Mouse (Mus musculus): Measurements from ENCODE around the gene Rufy2. TPM values are rescaled to one million over a fixed set of nuclear protein-coding genes. Genes with fewer than 3 reads are reported as not detected.

The Rufy2 gene
- 25.3 and 25.5 TPM in 2 replicates for total RNA-seq (2014; rRNA removed)
- 57.2 and 61.9 TPM in 2 replicates for polyA plus RNA-seq (2015; fragmentation: Nextera tagmentation; extraction: Ambion mirVana)

- 3% methylated on average over 61 of the region's 77 CpGs for WGBS
- H3K9ac ChIP-seq (replicated peaks; ENCODE audit: low read length) = peak within 1 kb of the TSS; percentile 88
Observed at GRCm38 (mm10) chr10:62980039-62980954, at the start of gene Rufy2. TSS of gene Rufy2 (plus strand) at chr10:62980223.

GRCm38 (mm10) chr10:62932381-62932780, 47.6 kb upstream of the Rufy2 start:
- WGBS = 100% methylated on average over 1 of the region's 1 CpGs
- no peak overlapping the region for H3K4me2 ChIP-seq (ENCODE audit: low read depth, low read length)
- peaks cover 18% of the 10 kb centered on the region; the same call in 1 of the 2 replicates for H3K36me3 ChIP-seq (ENCODE audit: insufficient read depth, low read length)
- no peak for ATAC-seq
- H3K27me3 ChIP-seq (ENCODE audit: insufficient read depth, low read length) = no peaks in the 10 kb centered on the region
- H3K4me1 ChIP-seq (ENCODE audit: insufficient read depth, low read length) = no peaks in the 10 kb centered on the region
- TF ChIP-seq CTCF (IDR thresholded peaks at IDR 0.05; ENCODE audit: low read depth) = peak; percentile 10; the same call in 1 of the 2 replicates
- H3K4me3 ChIP-seq (ENCODE audit: low read length) = no peak overlapping the region
- H3K9ac ChIP-seq (replicated peaks; ENCODE audit: low read length) = no peak overlapping the region
- H3K27ac ChIP-seq = no peak overlapping the region
- DNase-seq (ENCODE audit: low spot score) = no peak
- H3K9me3 ChIP-seq (ENCODE audit: low read length) = no peaks in the 10 kb centered on the region

More at GRCm38 (mm10) chr10:62980039-62980954, at the start of gene Rufy2:
- Histone ChIP-seq H3K4me2 (ENCODE audit: low read depth, low read length) (peak within 1 kb of the TSS; percentile 59), H3K27me3 (ENCODE audit: insufficient read depth, low read length) (no peaks in the 10 kb centered on the region), H3K9me3 (ENCODE audit: low read length) (no peaks in the 10 kb centered on the region), H3K27ac (peak within 1 kb of the TSS; percentile 83), H3K4me1 (ENCODE audit: insufficient read depth, low read length) (no peaks in the 10 kb centered on the region), H3K36me3 (ENCODE audit: insufficient read depth, low read length) (peaks cover 5% of the 10 kb centered on the region; the same call in 1 of the 2 replicates), H3K4me3 (ENCODE audit: low read length) (peak within 1 kb of the TSS; percentile 88)
- ATAC-seq (peak; percentile 95), DNase-seq (ENCODE audit: low spot score) (peak; percentile 94)
- TF ChIP-seq CTCF (IDR thresholded peaks at IDR 0.05; ENCODE audit: low read depth) = peak; percentile 45

- no peak for TF ChIP-seq CTCF (IDR thresholded peaks at IDR 0.05; ENCODE audit: low read depth)
- H3K9ac ChIP-seq (replicated peaks; ENCODE audit: low read length) = no peak overlapping the region
- no peaks in the 10 kb centered on the region for H3K9me3 ChIP-seq (ENCODE audit: low read length)
- H3K36me3 ChIP-seq (ENCODE audit: insufficient read depth, low read length) = peaks cover 29% of the 10 kb centered on the region
- DNase-seq (ENCODE audit: low spot score) (no peak), ATAC-seq (no peak)
- no peaks in the 10 kb centered on the region for H3K4me1 ChIP-seq (ENCODE audit: insufficient read depth, low read length)
- H3K4me3 ChIP-seq (ENCODE audit: low read length) = no peak overlapping the region
- H3K27me3 ChIP-seq (ENCODE audit: insufficient read depth, low read length) = no peaks in the 10 kb centered on the region
- no peak overlapping the region for H3K4me2 ChIP-seq (ENCODE audit: low read depth, low read length)
- H3K27ac ChIP-seq = no peak overlapping the region
- WGBS = 91% methylated on average over 10 of the region's 10 CpGs
Observed at GRCm38 (mm10) chr10:62944975-62945580, 34.9 kb upstream of the Rufy2 start.

GRCm38 (mm10) chr10:62946738-62947471, 33.1 kb upstream of the Rufy2 start, which contains the start of gene Dna2:
TSS of gene Dna2 (plus strand) at chr10:62947026.
- Histone ChIP-seq H3K4me1 (ENCODE audit: insufficient read depth, low read length) (no peaks in the 10 kb centered on the region), H3K9me3 (ENCODE audit: low read length) (no peaks in the 10 kb centered on the region), H3K4me2 (ENCODE audit: low read depth, low read length) (peak within 1 kb of the TSS; percentile 83), H3K27ac (peak within 1 kb of the TSS; percentile 68), H3K4me3 (ENCODE audit: low read length) (peak within 1 kb of the TSS; percentile 67), H3K9ac (replicated peaks; ENCODE audit: low read length) (peak within 1 kb of the TSS; percentile 76), H3K36me3 (ENCODE audit: insufficient read depth, low read length) (peaks cover 24% of the 10 kb centered on the region), H3K27me3 (ENCODE audit: insufficient read depth, low read length) (no peaks in the 10 kb centered on the region)
- DNase-seq (ENCODE audit: low spot score) (peak; percentile 93), ATAC-seq (peak; percentile 91)
- under 1% methylated on average over 68 of the region's 68 CpGs for WGBS
- TF ChIP-seq CTCF (IDR thresholded peaks at IDR 0.05; ENCODE audit: low read depth) = peak; percentile 44

GRCm38 (mm10) chr10:62948551-62948950, 31.5 kb upstream of the Rufy2 start:
- WGBS = 96% methylated on average over 7 of the region's 7 CpGs
- ATAC-seq (no peak), DNase-seq (ENCODE audit: low spot score) (no peak)
- Histone ChIP-seq H3K27ac (no peak overlapping the region), H3K9me3 (ENCODE audit: low read length) (no peaks in the 10 kb centered on the region), H3K27me3 (ENCODE audit: insufficient read depth, low read length) (no peaks in the 10 kb centered on the region), H3K4me3 (ENCODE audit: low read length) (no peak overlapping the region), H3K36me3 (ENCODE audit: insufficient read depth, low read length) (peaks cover 8% of the 10 kb centered on the region; the same call in 1 of the 2 replicates), H3K9ac (replicated peaks; ENCODE audit: low read length) (no peak overlapping the region), H3K4me1 (ENCODE audit: insufficient read depth, low read length) (no peaks in the 10 kb centered on the region), H3K4me2 (ENCODE audit: low read depth, low read length) (no peak overlapping the region)
- TF ChIP-seq CTCF (IDR thresholded peaks at IDR 0.05; ENCODE audit: low read depth) = no peak

- 92% methylated on average over 7 of the region's 7 CpGs for WGBS
- Histone ChIP-seq H3K27me3 (ENCODE audit: insufficient read depth, low read length) (no peaks in the 10 kb centered on the region), H3K9me3 (ENCODE audit: low read length) (no peaks in the 10 kb centered on the region), H3K4me1 (ENCODE audit: insufficient read depth, low read length) (no peaks in the 10 kb centered on the region), H3K4me2 (ENCODE audit: low read depth, low read length) (no peak overlapping the region), H3K36me3 (ENCODE audit: insufficient read depth, low read length) (peaks cover 23% of the 10 kb centered on the region; the same call in 1 of the 2 replicates), H3K9ac (replicated peaks; ENCODE audit: low read length) (no peak overlapping the region), H3K4me3 (ENCODE audit: low read length) (no peak overlapping the region), H3K27ac (no peak overlapping the region)
- TF ChIP-seq CTCF (IDR thresholded peaks at IDR 0.05; ENCODE audit: low read depth) = no peak
- no peak for ATAC-seq
- no peak for DNase-seq (ENCODE audit: low spot score)
Observed at GRCm38 (mm10) chr10:62963956-62964355, 16.1 kb upstream of the Rufy2 start.

Measured in hindbrain, postnatal 0 days (tissue).